Mouse (Mus musculus): ENCODE data around the gene Tmc2. TPM values are rescaled to one million over a fixed set of nuclear protein-coding genes. Genes with fewer than 3 reads are reported as not detected.

The Tmc2 gene
- not detected for total RNA-seq (2021)
- long read RNA-seq, experiment 1, partial matches to known transcripts = 0 of 1 reads
- long read RNA-seq, experiment 1, other reads (novel, unspliced or antisense) = 1 of 1 reads
- long read RNA-seq, experiment 2 = 0 reads

DNA sequence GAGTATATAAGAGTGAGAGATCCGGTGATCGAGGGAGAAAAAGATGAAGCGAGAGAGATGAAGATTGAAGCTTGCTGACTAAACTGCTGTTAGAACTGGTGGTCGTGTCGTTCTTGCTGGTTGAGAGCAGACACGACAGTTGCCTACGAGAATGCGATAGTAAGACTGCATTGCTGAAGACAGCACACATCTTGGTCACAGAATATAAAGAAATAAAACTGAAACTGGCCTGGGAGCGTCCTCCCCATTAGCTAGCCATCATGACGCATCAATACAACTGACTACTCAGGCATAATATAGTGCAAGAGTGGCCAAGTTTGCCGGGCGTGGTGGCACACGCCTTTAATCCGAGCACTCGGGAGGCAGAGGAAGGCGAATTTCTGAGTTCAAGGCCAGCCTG, at the start of gene Tmc2:
TSS of gene Tmc2 (plus strand) at position 301 of the 400 bp plus-strand sequence.
- DNase-seq (ENCODE audit: low spot score in 2 of 2) = no peak

DNA sequence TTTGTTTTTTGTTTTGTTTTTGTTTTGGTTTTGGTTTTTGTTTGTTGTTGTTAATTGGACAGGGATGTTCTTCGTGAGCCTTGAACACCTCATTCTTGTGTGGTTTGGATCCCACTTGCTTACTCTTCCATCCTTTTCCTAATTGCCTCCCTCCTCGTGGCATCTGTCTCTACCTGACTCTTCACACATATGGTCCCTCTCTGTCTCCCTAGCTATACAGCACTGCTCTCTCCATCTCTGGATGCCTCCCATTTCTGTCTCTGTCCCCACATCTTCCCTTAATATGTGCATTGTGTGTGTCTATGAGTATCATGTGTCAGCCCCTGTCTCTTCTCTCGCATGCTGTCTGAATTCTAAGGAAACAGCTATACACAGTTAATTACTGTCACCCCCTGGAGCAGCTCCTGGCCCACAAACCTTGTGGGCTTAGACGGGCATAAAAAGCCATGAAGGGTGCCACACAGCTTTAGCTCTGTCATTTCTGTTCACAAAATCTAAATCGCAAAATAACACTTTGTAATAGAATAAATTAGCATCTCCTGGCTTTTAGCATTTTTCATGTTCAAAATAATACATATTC, 48.8 kb upstream of the Tmc2 start:
- no peak for DNase-seq (ENCODE audit: low spot score in 2 of 2)

GRCm38 (mm10) chr2:130155171-130155570, 39.8 kb upstream of the Tmc2 start:
- no peak for DNase-seq (ENCODE audit: low spot score in 2 of 2)

DNA sequence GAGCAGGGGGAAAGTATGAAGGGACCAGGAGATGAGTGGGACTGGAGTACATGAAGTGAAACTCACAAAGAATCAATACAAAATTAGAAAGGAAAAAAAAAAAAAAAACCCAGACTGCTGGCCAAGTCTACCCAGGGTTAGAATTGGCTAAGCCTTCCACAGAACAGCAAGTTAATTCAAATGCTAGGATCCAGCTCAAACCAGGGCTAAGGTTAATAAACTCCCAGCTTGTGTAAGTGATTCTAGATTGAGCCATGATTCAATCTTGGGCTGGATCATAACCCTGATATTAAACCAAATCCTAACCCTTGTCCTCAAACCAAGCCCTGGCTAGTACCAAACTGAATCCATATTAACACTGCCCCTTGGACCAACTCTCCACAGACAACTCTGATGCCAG, 39.1 kb upstream of the Tmc2 start:
- DNase-seq (ENCODE audit: low spot score in 2 of 2) = no peak

DNA sequence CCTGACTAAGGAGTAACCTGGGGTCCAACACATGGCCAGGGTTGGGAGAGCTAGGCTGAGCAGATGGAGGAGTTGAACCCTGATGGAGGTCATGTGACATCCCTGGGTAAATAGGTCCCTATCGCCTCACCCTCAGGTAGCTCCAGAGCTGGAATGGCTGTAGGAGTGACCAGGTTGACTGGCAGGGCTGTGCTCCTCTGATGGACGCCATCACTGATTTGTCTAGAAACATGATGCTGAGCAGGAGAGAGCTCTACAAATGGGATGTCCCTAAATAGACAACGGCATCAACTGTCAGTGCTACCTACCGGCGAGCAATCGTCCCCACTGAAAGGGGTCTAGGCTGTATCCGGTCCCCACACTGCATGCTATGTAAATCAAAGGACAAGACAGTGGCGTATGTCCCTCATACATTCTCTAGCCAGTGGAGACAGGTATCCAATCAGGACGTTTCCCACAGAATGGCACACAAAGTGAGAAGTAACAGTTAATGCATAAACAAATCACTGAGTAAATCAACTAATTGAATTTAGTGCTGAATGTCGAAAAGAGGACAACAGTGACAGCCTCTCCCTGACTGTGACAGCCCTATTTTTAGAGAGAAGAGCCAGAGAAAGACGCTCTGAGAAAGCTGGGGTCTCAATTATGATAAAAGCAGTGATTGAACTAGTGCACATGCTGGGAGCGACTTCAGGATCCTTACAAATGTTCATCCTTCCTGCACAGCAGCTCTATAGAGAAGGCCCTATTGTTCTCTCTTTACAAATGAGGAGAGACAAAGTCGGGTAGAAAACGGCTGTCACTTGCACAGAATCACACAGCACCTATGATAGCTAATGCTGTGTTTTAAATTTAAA, 37.5 kb upstream of the Tmc2 start:
- no peak for DNase-seq (ENCODE audit: low spot score in 2 of 2)

GRCm38 (mm10) chr2:130158088-130158437, 36.9 kb upstream of the Tmc2 start:
- no peak for DNase-seq (ENCODE audit: low spot score in 2 of 2)

DNA sequence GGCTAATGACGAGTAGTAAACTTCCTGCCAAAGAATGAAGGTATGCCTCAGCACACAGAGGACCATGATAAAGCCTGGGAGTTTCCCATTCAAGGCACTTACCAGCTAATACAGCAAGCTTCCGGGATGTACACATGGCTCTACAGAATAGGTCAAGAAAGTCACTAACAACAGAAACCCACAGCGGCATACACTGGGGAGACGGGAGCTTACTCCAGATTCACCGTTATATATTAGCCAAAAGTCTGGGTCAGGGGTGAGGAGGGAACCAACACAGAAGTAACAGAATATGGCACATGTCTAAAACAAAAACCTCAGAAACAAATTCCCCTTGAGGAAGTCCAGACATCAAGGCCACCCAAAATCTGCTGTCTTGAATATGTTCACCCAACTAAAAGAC, 32.3 kb upstream of the Tmc2 start:
- no peak for DNase-seq (ENCODE audit: low spot score in 2 of 2)

DNA sequence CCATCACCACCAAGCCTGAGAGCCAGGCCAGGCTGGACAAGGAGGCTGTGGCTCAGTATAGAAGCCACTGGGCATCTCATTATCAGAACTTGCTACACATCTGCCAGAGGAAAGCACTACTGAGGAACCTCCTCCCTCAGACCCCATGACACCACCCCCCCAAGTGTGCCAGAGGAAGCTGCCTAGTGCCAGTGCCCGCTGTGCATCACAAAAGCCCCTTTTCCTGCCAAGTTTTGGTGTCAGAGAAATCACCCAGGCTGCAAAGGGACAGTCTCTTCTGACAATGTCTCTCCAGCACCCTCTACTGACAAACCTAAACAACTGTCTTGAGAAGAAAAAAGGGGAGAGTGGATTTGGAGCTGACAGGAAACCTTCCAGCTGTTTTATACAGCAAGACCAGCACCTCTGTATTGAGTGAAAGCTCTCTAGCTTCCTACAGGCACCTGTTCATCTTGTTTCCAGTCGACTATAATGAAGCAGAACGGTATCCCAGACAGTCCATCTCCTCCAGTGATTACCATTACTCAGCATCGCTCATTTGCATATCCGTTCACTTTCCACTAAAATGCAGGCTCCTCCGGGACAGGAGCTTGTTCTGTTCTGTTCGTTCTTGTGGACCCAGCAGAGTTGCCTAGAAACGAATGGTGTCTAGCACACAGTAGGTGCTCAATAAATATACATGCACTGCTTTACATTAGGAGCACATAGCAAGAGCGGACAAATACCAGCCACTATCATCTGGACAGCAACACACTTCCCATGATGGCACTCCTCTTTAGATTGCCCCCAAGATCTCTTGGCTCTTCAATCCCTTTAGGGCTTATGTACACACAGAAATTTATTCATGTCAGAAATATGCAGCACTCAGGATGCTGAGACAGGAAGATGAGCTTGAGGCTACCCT, 28.4 kb upstream of the Tmc2 start:
- DNase-seq (ENCODE audit: low spot score in 2 of 2) = no peak

DNA sequence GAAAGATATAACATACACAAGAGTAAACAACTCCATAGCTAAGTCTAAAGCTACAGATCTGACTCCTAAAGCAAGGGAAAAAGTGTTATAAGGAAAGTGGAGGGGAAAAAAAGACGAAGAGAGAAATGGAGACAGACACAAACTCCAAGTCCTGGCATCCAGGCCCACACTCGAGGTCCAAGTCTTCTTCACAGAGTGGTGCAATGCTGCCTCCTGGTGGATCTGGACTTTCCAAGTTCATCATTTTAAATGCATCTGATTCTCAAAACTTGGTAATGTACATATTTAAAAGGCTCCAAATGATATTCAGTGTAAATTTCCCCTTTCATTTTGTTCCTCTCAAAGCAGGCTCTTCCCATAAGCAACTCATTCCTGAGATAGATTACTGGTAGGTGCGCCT, 27.1 kb upstream of the Tmc2 start:
- DNase-seq (ENCODE audit: low spot score in 2 of 2) = no peak

- DNase-seq (ENCODE audit: low spot score in 2 of 2) = no peak
Measured at GRCm38 (mm10) chr2:130171674-130172073, 23.3 kb upstream of the Tmc2 start.

DNA sequence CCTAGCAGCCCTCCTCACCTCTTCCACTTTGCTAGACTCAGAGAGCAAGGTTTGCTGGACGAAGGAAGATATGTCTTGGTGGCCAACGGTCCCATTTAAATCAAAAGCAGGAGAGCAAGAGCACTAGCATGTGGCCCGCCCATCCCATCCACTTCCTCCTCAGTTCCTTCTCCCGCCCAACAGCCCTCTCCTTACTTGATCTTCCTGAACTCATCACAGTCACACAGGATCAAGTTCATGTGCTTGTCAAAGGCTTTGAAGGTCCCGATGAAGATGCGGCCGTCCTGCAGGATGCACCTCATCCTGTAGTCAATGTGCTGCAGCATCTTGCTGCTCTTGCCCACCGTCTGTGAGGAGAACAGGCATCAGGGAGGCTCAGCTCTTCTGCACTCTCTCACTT, 18.2 kb upstream of the Tmc2 start:
- DNase-seq (ENCODE audit: low spot score in 2 of 2) = no peak

DNA sequence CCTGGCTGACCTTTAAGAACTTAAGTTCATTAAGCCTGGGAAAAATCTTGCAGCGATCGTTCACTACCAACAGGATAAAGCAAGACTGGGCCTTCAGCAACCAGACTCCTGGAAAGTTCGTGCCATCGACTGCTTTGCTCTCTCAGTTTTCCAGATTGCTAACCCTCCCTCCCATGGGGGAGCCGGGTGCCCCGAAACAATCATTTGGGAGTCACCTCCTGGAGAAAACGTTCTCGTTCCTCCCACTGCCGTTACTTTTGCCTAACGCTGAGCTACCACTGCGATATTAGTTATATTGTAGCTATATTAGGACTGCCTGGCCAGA, 16.7 kb upstream of the Tmc2 start:
- no peak for DNase-seq (ENCODE audit: low spot score in 2 of 2)

DNA sequence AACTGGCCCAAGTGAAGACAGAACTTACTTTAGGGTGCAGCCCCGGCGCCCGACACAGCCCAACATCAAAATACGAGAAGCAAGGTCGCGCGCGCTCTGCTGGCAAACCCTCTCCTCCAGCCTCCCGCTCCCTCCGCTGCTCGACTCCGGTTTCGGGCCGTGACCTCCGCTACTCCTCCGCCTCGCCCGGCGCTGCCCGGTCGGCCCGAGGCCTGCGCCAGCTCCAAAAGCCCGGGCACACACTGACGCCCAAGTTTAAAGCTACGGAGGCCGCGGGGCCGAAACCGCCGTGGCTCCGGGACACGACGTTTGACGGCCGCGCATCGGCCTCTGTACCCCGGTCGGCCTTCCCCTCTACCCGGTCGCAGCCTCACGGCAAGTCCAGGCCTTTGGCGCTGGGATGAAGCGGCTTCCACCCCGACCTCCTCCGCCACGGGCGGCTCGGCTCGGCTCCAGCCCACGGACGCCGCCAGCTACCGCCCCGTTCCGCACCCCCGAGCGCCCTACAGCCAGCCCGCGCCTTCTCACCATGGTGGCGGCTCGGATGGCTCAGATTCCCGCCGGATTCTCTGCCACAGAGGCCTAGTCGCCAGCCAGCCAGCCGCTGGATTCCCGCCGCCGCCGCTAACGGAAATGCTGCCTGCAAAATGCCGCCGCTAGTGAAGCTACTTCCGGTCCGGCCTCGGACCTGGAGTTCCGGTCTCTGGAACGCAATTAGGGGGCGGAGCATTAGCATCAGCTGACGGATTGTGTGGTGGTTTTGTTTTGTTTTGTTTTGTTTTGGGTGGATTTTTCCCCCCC, 16.1 kb upstream of the Tmc2 start, which contains the start of gene Snrpb:
TSS of gene Snrpb (minus strand) at position 698 of the 801 bp plus-strand sequence.
- DNase-seq (ENCODE audit: low spot score in 2 of 2) = peak; percentile 64 to 78

- no peak for DNase-seq (ENCODE audit: low spot score in 2 of 2)
Measured at GRCm38 (mm10) chr2:130179507-130180019, 15.4 kb upstream of the Tmc2 start.

- DNase-seq (ENCODE audit: low spot score in 2 of 2) = no peak
Measured at GRCm38 (mm10) chr2:130188391-130188790, 6.6 kb upstream of the Tmc2 start.

DNA sequence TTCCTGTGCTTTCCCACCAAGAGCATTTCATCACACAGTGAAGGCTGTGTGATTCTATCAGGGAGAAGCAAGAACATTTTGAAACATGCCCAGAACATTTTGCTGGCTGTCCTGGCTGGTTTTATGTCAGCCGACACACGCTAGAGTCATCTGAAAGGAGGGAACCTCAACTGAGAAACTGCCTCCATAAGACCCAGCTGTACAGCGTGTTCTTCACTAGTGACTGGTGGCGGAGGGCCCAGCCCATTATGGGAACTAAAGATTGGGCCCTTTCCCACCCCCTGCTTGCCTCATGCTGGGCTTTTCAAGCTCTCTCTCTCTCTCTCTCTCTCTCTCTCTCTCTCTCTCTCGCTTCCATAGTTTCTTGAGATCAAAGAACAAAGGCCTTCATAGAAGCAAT, 6.0 kb downstream of the Tmc2 start:
- DNase-seq (ENCODE audit: low spot score in 2 of 2) = no peak

GRCm38 (mm10) chr2:130207376-130207775, 12.4 kb downstream of the Tmc2 start:
- no peak for DNase-seq (ENCODE audit: low spot score in 2 of 2)

- no peak for DNase-seq (ENCODE audit: low spot score in 2 of 2)
Measured at GRCm38 (mm10) chr2:130207996-130208395, 13.0 kb downstream of the Tmc2 start.

GRCm38 (mm10) chr2:130209636-130210035, 14.6 kb downstream of the Tmc2 start:
- no peak for DNase-seq (ENCODE audit: low spot score in 2 of 2)

DNA sequence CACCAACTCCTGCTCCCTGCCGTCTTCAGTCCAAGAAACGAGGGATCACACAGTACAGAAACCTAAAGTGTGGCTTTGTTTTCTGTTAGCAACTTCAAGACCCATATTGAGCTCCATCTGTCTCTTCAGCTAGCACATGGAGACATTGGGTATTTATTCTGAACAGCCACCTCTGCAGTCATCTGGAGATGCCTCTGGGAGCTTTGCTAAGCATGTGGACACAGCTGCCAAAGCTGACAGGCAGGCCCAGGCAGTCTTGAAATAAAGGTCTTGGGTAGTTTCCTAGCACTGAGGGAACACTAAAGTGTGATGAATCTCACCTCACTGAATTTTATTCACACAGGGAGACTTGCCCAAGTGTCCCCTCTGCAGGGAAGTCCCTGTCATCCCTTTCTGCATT, 16.6 kb downstream of the Tmc2 start:
- no peak for DNase-seq (ENCODE audit: low spot score in 2 of 2)

- no peak for DNase-seq (ENCODE audit: low spot score in 2 of 2)
Measured at GRCm38 (mm10) chr2:130246912-130247311, 51.9 kb downstream of the Tmc2 start.
